Mouse (Mus musculus) myocyte (in vitro differentiated cells): ENCODE measurements around the gene Dlx4. TPM values are rescaled to one million over a fixed set of nuclear protein-coding genes. Genes with fewer than 3 reads are reported as not detected.

Experiments
- H3K27me3 ChIP-seq: one replicate; pipeline ENCODE4 v1.6.1; 2011; ENCODE audit not compliant: control insufficient read depth, insufficient read depth, insufficient read length
- H3K36me3 ChIP-seq: one replicate; pipeline ENCODE4 v1.6.1; 2011; ENCODE audit not compliant: control insufficient read depth, insufficient read depth
- H3K4me2 ChIP-seq: one replicate; pipeline ENCODE4 v1.6.1; 2011; ENCODE audit warnings: low read depth, control low read depth
- H3K4me3 ChIP-seq: one replicate; pipeline ENCODE4 v1.5.1; 2011; ENCODE audit warnings: mild to moderate bottlenecking, control low read depth, moderate library complexity
- H3K79me2 ChIP-seq: one replicate; pipeline ENCODE4 v1.6.1; 2011; ENCODE audit not compliant: control insufficient read depth, insufficient read depth
- H3ac ChIP-seq: one replicate; pipeline ENCODE4 v1.6.1; 2011; ENCODE audit not compliant: control insufficient read depth, insufficient read length
- CEBPB ChIP-seq: IDR thresholded peaks from 2 replicates; pipeline ENCODE4 v1.6.1; 2011; ENCODE audit warnings: mild to moderate bottlenecking, moderate library complexity; ENCODE audit not compliant: poor library complexity, insufficient read depth, severe bottlenecking
- E2F4 ChIP-seq: IDR thresholded peaks from one replicate; pipeline ENCODE4 v1.6.1; 2011; ENCODE audit warnings: mild to moderate bottlenecking, control low read depth, moderate library complexity; ENCODE audit not compliant: insufficient read depth
- MAX ChIP-seq: IDR thresholded peaks from one replicate; pipeline ENCODE4 v1.6.1; 2011; ENCODE audit warnings: low read depth, mild to moderate bottlenecking, control low read depth
- MYOD1 ChIP-seq, 3 experiments: IDR thresholded peaks; one replicate each; pipeline ENCODE4 v1.6.1; 2011; ENCODE audit warnings: control low read depth in 2 of 3, low read depth in 2 of 3, mild to moderate bottlenecking in 2 of 3, moderate library complexity in 1 of 3; ENCODE audit not compliant: insufficient read length in 2 of 3, control insufficient read depth in 1 of 3
- MYOG ChIP-seq, 3 experiments: IDR thresholded peaks; one replicate each; pipeline ENCODE4 v1.6.1; 2011; ENCODE audit warnings: control low read depth in 2 of 3, low read depth in 2 of 3, mild to moderate bottlenecking in 2 of 3; ENCODE audit not compliant: insufficient read length in 2 of 3, control insufficient read depth in 1 of 3, insufficient read depth in 1 of 3
- POLR2A ChIP-seq: IDR thresholded peaks from one replicate; pipeline ENCODE4 v1.6.1; 2011; ENCODE audit warnings: low read depth, mild to moderate bottlenecking, control low read depth, moderate library complexity; ENCODE audit not compliant: insufficient read length
- POLR2AphosphoS2 ChIP-seq: IDR thresholded peaks from one replicate; pipeline ENCODE4 v1.6.1; 2011; ENCODE audit warnings: low read depth, control low read depth; ENCODE audit not compliant: insufficient read length
- REST ChIP-seq: IDR thresholded peaks from one replicate; pipeline ENCODE4 v1.6.1; 2011; ENCODE audit warnings: mild to moderate bottlenecking, control low read depth, moderate library complexity; ENCODE audit not compliant: insufficient read depth, insufficient read length
- SRF ChIP-seq: IDR thresholded peaks from one replicate; pipeline ENCODE4 v1.6.1; 2011; ENCODE audit warnings: low read depth; ENCODE audit not compliant: control insufficient read depth, insufficient read length
- TCF12 ChIP-seq: IDR thresholded peaks from one replicate; pipeline ENCODE4 v1.6.1; 2011; ENCODE audit warnings: mild to moderate bottlenecking, control low read depth; ENCODE audit not compliant: poor library complexity, insufficient read depth, severe bottlenecking
- TCF3 ChIP-seq: IDR thresholded peaks from one replicate; pipeline ENCODE4 v1.6.1; 2011; ENCODE audit warnings: low read depth, control low read depth; ENCODE audit not compliant: insufficient read length
- USF1 ChIP-seq: IDR thresholded peaks from one replicate; pipeline ENCODE4 v1.6.1; 2011; ENCODE audit warnings: low read depth, mild to moderate bottlenecking, control low read depth, moderate library complexity
- polyA plus RNA-seq: library from polyadenylated mRNA; unstranded; fragments of >200 nt; fragmentation: generic; extraction: Trizol; gene quantifications from one replicate; pipeline ENCODE4 v1.2.1, GENCODE M21; 2012; ENCODE audit warnings: missing spikeins

Gene Dlx4
- polyA plus RNA-seq, 1 experiment = 0.49 TPM

- Histone ChIP-seq H3K4me2 (no peak overlapping the region), H3ac (no peak overlapping the region), H3K4me3 (no peak overlapping the region), H3K27me3 (no peaks in the 10 kb centered on the region), H3K79me2 (no peaks in the 10 kb centered on the region), H3K36me3 (no peaks in the 10 kb centered on the region)
- TF ChIP-seq TCF3 = no peak
- no peak for TF ChIP-seq MAX
- TF ChIP-seq REST = no peak
Observed at GRCm38 (mm10) chr11:95095596-95095995, 50.5 kb downstream of the Dlx4 start.

GRCm38 (mm10) chr11:95093077-95093476 lies 53.0 kb downstream of the Dlx4 start:
- Histone ChIP-seq H3K4me2 (no peak overlapping the region), H3K36me3 (no peaks in the 10 kb centered on the region), H3ac (no peak overlapping the region), H3K27me3 (no peaks in the 10 kb centered on the region), H3K79me2 (no peaks in the 10 kb centered on the region), H3K4me3 (no peak overlapping the region)
- TF ChIP-seq MYOG (IDR thresholded peaks at IDR 0.05; ENCODE audit: control insufficient read depth in 1 of 3, insufficient read depth in 1 of 3, insufficient read length in 2 of 3, low read depth in 2 of 3) (no peak), POLR2AphosphoS2 (no peak), USF1 (no peak), TCF12 (no peak), MAX (no peak), REST (no peak), TCF3 (no peak), E2F4 (no peak), CEBPB (no peak), MYOD1 (IDR thresholded peaks at IDR 0.05; ENCODE audit: control insufficient read depth in 1 of 3, insufficient read length in 2 of 3, low read depth in 2 of 3) (no peak), POLR2A (no peak), SRF (no peak)

Other genes with a start within 250 kb of the Dlx4 start
- 206 TPM for gene Col1a1, start 210.0 kb downstream of the Dlx4 start, polyA plus RNA-seq
- 0.37 TPM for gene Hils1, start 178.7 kb downstream of the Dlx4 start, polyA plus RNA-seq
- gene Sgca, start 169.9 kb downstream of the Dlx4 start, polyA plus RNA-seq = 303 TPM
- gene Ppp1r9b, start 155.2 kb downstream of the Dlx4 start, polyA plus RNA-seq = 42.4 TPM
- 14.4 TPM for gene Samd14, start 136.4 kb downstream of the Dlx4 start, polyA plus RNA-seq
- gene Pdk2, start 104.9 kb downstream of the Dlx4 start, polyA plus RNA-seq = 33.3 TPM
- 19.9 TPM for gene Itga3, start 69.5 kb downstream of the Dlx4 start, polyA plus RNA-seq
- 6.3 TPM for gene Dlx3, start 26.1 kb downstream of the Dlx4 start, polyA plus RNA-seq
- 8.3 TPM for gene Tac4, start 115.3 kb upstream of the Dlx4 start, polyA plus RNA-seq
- 52.2 TPM for gene Kat7, start 164.0 kb upstream of the Dlx4 start, polyA plus RNA-seq
- gene Fam117a, start 190.8 kb upstream of the Dlx4 start, polyA plus RNA-seq = 9.7 TPM
- gene Slc35b1, start 238.4 kb upstream of the Dlx4 start, polyA plus RNA-seq = 66.7 TPM